Mouse (Mus musculus) right cerebral cortex, adult 2 months (tissue): ENCODE measurements around the gene Cfd.

ENCODE experiments used
- DNase-seq, 2 experiments: peaks; one replicate each; pipeline ENCODE4 v3.0.0; 2021 to 2022; ENCODE audit warnings: low spot score in 2 of 2

Cfd gene

DNA sequence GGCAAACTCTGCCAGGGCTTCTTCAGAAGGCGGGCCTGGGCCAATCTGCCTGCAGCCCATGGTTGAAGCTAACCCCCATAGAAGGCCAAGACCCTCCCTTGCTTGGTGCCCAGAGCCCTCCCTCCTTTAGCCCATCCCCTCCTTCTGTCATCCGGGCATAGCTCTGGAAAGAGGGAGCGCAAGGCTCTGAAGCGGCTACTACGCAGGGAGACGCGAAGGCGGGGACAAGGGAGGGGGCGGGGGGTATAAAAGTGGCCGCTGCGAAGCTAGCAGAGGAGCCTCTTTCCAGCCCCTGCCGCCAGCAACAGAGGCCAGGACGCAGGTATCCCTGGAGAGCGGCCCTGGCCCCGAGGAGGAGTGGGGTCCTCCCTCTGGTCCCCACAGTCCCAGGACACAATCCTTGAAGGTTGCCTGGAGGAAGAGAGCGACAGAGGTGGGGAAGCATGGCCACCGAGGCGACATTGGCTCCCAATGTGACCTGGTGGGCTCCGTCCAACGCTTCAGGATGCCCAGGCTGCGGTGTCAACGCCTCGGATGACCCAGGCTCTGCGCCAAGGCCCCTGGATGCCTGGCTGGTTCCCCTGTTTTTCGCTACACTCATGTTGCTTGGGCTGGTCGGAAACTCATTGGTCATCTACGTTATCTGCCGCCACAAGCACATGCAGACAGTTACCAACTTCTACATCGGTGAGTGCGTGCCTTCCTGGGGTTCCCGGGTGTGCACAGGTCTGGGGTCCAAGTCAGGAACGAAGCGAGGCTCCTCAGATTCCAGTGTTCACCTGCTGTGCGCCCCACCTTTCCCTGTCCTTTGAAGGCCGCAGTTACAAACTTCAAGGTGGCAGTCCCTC, 27.8 kb downstream of the Cfd start:
- no peak for DNase-seq

DNA sequence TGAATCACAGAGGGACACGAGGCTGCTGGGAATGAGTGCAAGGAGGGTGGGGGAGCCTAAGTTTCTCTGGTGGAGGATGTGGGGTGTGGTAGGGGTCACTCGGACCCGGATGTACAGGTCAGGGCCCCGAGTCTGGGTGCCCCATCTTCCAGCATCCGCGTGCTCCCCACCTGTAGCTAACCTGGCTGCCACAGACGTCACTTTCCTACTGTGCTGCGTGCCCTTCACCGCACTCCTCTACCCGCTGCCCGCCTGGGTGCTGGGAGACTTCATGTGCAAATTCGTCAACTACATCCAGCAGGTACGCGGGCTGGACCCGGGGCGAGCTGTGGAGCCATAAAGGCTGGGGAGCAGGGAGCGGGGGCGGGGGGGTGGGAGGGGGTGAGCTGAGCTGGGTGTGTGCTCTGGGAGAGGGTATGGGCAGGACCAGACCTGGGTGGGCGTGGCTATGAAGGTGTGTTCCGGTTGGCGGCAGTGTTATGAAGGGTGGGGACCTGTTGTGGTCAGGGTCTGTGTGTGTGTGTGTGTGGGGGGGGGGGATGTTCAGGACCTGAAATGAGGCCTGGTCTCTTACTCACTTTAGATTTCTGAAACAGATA, 28.7 kb downstream of the Cfd start:
- no peak for DNase-seq

DNA sequence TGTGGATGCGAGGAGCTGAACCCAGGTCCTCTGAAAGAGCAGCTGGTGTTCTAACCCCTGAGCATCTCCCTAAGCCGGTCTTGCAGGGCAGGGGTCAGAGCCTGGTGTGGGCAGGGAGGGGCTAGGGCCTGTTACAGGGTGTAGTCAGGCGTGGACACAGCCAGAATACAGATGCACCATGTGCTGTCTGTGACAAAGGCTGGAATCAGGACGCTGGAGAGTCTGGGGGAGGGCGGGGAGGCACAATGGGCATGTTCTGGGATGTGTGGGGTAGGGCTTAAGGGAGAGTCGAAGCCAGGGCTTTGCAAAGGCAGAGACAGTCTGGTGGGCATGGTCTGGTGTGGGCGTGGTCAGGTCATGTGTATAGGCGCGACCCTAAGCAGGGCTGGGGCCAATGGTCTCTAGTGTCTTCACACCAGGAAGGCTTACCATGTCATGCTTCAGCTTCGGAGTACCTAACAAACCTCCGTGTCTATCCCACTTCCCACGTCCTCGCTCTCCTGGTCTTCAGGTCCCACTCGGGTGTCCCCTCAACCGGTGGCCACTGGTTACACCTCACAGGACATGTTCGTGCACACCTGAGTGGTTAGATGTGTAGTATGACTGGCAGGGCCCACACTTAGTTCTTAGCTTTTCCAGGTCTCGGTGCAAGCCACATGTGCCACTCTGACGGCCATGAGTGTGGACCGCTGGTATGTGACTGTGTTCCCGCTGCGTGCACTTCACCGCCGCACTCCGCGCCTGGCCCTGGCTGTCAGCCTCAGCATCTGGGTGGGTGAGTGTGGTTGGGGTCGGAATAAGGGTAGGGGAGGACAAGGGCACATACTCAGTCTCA, 29.6 kb downstream of the Cfd start:
- no peak for DNase-seq

GRCm38 (mm10) chr10:79920958-79921535, 30.4 kb downstream of the Cfd start, which contains the start of gene R3hdm4:
R3hdm4 (minus strand) TSS chr10:79921208.
- no peak for DNase-seq

- DNase-seq: no peak
These were observed 30.9 kb downstream of the Cfd start for GRCm38 (mm10) chr10:79921572-79921971.

- peak; percentile 98 to 99 for DNase-seq
These were observed 34.5 kb downstream of the Cfd start for GRCm38 (mm10) chr10:79924998-79925784.

- DNase-seq: no peak
These were observed 35.3 kb downstream of the Cfd start for GRCm38 (mm10) chr10:79925785-79926490.

DNA sequence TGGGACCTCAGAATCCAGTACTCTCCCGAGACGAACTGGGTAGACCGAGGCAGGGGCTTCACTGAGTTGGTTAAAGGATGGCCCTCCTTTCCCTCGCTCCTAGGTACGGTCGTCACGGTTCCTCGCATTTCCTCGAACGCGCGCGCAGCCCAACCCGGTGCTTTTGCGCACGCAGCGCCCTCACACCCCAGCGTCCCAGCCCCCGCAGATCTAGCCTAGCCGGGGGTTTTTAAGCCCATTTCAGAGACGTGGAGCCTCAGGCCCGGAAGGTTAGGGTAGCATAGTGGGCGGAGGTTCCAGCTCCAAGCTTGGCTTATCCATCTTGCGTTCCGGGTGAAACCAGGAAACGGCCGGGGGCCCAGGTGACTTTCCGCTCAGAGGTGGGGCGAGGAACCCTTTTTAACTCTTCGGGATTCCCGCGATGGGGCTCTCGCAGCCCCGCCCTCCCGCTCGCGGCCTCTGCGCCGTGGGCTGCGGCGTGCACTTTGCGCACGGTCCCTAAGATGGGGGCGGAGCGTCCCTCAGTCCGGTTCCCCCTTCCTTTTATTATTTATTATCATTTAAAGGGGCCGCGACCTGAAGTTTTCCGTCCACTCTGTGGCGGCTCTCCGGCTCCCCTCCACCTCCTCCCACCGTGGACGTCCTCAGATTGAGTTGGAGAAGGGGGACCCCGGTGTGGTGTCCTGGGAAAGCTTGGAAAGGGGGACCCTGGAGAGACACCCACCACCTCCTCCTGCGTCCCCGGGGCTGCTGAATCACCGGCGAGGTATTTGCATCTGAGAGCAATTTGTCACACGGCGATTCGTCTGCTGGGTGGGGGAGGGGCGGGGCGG, 36.1 kb downstream of the Cfd start, which contains the start of gene Arid3a:
Arid3a (plus strand) TSS at position 553 of the 833 bp plus-strand sequence.
- DNase-seq: peak; percentile 85 to 89

DNA sequence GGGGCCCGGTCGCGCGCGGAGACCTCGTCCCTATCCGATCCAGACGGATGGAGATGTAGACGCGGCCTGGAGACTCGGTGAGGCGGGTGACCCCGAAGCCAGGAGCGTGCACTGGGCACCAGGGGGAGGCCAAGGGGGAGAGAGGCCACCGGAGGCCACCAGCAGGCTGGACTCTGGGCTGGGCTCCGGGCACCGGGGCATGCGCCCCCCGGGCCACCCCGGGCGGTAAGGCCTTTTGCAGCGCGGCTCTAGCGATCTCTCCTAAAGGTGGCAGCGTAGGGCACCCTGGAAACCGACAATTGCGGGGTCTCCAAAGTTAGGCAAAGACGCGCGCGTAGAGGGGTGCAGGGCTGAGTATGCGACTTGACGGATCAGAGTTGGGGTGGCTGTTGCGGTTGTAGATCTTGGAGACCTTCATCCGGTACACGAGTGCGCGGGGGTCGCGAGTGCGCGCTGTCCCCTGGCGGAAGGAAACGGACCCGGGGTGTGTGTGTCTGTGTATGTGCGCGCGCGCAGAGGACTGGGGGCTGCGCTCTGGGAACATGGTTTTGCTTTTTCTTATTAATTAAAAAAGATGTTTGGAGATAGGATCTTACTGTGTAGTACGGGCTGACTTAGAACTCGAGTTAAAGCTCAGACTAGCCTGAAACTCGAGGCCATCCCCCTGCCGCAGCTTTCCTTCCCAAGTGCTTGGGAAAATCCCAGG, 36.8 kb downstream of the Cfd start:
- peak; percentile 63 for DNase-seq

GRCm38 (mm10) chr10:79928030-79928694, 37.5 kb downstream of the Cfd start:
- DNase-seq: no peak

DNA sequence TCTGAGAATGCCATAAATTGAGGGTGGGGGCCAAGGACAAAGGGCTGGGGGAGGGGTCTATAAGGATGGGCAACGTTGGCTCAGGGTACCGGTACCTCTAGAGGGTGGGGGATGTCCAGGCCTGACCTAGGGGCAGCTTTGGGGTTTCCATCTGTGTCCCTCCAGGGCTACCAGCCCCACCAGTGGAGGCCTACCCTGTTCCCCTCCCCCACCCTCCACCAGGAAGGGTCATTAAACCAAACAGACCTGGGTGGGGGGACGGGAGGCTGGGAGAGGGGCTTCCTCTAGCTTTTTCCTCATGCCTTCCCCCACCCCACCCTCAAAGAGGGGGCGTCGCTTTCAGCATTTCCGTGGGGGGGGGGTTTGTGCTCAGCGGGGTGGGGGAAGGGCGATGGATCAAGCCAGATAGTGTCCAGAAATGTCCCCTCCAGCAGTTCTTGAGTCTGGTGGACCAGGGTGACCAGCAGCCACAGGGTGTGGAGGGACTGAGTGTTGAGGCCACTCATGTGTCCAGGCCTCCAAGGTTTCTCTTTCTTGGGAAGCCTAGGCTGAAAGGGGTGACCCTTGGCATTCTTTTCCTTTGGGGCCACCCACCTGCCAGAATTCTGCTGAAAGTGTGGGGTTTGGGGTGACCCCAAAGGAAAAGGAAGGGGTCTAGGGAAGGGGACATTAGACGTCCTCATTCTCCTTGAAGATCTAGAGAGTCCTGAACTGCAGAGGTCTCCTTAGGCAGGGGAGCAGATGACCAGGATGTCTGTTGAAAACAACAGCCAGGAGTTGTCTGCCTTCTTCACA, 38.5 kb downstream of the Cfd start:
- DNase-seq: no peak

DNA sequence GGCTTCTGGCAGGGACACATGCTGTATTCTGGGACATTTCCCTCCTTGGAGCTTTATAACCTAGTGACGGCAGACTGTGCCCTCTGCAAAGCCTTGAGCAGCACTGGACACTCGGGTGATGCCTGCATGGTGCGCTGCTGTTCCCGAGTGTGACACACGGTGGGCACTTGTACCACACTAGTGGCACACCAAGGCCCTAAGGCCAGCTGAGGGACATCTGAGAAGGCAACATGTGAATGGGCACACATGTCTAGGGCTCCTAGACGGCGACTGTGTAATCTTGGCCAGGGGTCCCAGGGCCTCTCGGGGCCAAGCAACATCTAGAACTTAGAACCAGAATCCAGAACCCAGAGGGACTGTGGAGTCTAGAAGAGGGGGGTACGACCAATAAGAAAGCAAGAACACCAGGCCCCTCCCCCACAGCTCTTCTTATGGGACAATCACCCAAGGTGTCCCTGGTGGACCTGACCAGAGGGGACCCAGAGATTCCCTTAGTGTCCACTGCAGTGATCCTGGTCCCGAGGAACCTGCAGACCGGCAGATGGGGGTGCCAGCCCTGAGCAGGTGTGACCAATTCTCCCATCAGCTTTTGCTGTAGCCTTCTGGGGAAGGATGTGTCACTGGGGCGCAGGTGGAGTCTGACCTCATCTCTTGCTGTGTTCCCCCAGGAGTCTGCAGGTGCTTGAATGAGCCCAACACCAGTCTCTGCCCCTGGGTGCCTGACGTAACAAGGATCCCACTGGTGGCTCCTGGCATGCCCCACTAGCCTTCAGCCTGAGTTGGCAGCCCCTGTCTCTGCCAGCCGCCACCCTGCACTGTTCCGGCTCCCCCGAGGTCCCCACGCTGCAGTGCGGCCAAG, 39.5 kb downstream of the Cfd start:
- DNase-seq: no peak

DNA sequence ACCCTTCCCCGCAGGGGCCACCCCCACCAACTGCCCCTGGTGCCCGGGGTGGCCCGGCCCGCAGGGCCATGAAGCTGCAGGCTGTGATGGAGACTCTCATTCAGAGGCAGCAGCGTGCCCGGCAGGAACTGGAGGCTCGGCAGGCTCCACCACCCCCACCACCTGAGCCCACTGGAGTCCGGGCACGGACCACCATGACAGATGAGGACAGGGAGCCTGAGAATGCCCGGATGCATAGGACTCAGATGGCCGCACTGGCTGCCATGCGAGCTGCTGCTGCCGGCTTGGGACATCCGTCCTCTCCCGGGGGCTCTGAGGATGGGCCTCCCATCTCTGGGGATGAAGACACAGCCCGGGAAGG, 40.2 kb downstream of the Cfd start:
- DNase-seq: no peak

DNA sequence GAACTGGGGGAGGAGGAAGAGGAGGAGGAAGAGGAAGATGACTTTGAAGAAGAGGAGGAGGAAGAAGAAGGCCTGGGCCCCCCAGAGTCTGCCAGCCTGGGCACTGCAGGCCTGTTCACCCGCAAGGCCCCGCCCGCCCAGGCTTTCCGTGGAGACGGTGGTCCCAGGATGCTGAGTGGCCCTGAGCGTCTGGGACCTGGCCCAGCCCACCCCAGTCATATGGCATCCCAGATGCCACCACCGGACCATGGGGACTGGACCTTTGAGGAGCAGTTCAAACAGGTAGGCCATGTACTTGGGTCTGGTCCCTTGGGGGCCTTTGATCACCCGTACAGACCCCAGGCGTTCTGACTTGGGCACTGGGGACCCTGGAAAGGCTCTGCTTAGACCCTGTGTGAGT, 41.1 kb downstream of the Cfd start:
- no peak for DNase-seq

DNA sequence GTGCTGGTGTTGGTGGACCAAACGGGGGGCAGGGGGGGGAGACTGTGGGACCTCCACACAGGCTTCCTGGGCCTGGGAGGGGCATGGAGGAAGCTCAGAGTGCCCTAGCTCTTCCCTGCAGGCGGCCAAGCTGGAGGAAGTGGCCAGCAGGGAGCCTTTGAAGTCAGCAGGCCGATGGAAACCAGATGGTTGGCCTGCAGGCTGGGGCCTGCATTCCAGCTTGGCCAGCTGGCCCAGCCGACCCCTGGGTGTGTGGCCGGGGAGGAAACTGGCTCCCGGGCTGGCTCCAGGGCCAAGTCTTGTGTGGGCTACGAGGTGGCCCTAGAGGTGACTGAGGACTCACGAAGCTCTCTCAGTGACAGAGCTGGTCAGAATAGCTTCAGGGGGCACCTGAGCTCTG, 42.1 kb downstream of the Cfd start:
- DNase-seq: no peak

DNA sequence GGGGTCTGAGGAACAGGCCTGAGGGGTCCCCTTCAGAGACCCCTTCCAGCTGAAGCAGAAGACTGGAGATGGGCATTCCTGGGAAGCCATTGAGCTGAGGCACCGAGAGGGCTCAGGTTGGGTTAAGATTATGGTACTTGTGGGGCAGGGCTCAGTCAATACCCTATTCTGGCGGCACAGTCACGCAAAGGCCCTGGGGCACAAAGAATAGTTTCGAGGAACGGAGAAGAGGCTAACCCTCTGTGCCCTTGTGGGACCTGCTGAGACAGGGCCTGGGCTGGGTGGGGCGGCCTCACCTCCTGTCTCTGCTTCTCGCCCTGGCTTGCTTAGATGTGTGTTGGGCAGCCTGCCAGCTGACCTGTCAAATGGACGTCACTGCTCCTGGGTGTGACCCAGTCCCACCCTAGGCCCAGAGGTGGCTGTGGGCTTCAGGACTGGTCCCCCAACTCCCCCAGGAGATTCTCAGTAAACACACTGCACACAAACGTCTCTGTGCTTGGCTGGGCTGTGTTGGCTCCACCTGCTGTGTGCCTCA, 42.6 kb downstream of the Cfd start:
- DNase-seq: no peak
